Mouse (Mus musculus) layer of hippocampus, postnatal 25 days (tissue): ENCODE results near the gene Trim24. TPM values are rescaled to one million over a fixed set of nuclear protein-coding genes. Genes with fewer than 3 reads are reported as not detected.

Source experiments
- total RNA-seq, 2 experiments: library from RNA; stranded (reverse); gene quantifications; 2 replicates each; pipeline ENCODE4 v1.2.3; 2021

The Trim24 gene
- total RNA-seq, 2 experiments from 2014 or later, result 32.6 to 40.0 TPM

Other genes with a start within 250 kb of the Trim24 start
- under 1 TPM; 0.14 to 0.32 TPM for gene Svopl, start 176.2 kb downstream of the Trim24 start, total RNA-seq
- gene Tmem213, start 238.4 kb downstream of the Trim24 start, total RNA-seq, result not detected